Mouse (Mus musculus) kidney, adult 2 months (tissue): ENCODE results near the gene Hist2h2ac. TPM values are rescaled to one million over a fixed set of nuclear protein-coding genes. Genes with fewer than 3 reads are reported as not detected.

Experiments
- DNase-seq: peaks from one replicate; pipeline ENCODE4 v3.0.0; 2021
- H3K27ac ChIP-seq: fragments of 200-500 bp; 2 replicates; pipeline ENCODE4 v1.5.1; 2012; ENCODE audit warnings: low read depth, low read length, control low read depth, inconsistent platforms; ENCODE audit not compliant: insufficient read depth
- H3K27me3 ChIP-seq: fragments of 200-500 bp; replicated peaks from 2 replicates; pipeline ENCODE4 v1.6.1; 2012; ENCODE audit warnings: mild to moderate bottlenecking, moderate library complexity, low read length, inconsistent platforms; ENCODE audit not compliant: control insufficient read depth, insufficient read depth
- H3K36me3 ChIP-seq: fragments of 200-500 bp; 2 replicates; pipeline ENCODE4 v1.6.1; 2012; ENCODE audit warnings: mild to moderate bottlenecking, moderate library complexity, low read length, inconsistent platforms; ENCODE audit not compliant: control insufficient read depth, insufficient read depth
- H3K4me1 ChIP-seq: fragments of 200-500 bp; 2 replicates; pipeline ENCODE4 v1.6.1; 2011; ENCODE audit warnings: low read length; ENCODE audit not compliant: control insufficient read depth, insufficient read depth
- H3K4me3 ChIP-seq: fragments of 200-500 bp; 2 replicates; pipeline ENCODE4 v1.5.1; 2011; ENCODE audit warnings: mild to moderate bottlenecking, low read depth, low read length, control low read depth; ENCODE audit not compliant: insufficient read depth
- CTCF ChIP-seq: fragments of 200-500 bp; conservative IDR thresholded peaks from 2 replicates; pipeline ENCODE4 v1.5.1; 2011; ENCODE audit warnings: low read depth, mild to moderate bottlenecking, control low read depth, low read length, moderate library complexity, mixed read lengths; ENCODE audit not compliant: insufficient read depth, insufficient read length
- POLR2A ChIP-seq: fragments of 200-500 bp; IDR thresholded peaks from one replicate; pipeline ENCODE4 v1.6.1; 2011; ENCODE audit warnings: low read depth, low read length, control low read depth
- WGBS: fragments of 180-500 bp; shearing (Covaris S2); methylation state at CpG from one replicate; pipeline ENCODE4 v1.1.7; 2018; 5-methylcytosine and 5-hydroxymethylcytosine counted together
- polyA plus RNA-seq: library from polyadenylated mRNA; depleted of rRNA; stranded (reverse); fragments of >200 nt; gene quantifications from 2 replicates; pipeline ENCODE4 v1.2.3, GENCODE M21; 2012

Gene Hist2h2ac
- polyA plus RNA-seq, 1 experiment = 3.7 TPM

- WGBS = 85% methylated on average over 10 of the region's 10 CpGs
- no peaks in the 10 kb centered on the region for H3K27me3 ChIP-seq
- H3K4me1 ChIP-seq = peaks cover 7% of the 10 kb centered on the region
- no peak for TF ChIP-seq POLR2A
- no peak for TF ChIP-seq CTCF
- H3K4me3 ChIP-seq = no peak overlapping the region
- H3K36me3 ChIP-seq = no peaks in the 10 kb centered on the region
- no peak overlapping the region for H3K27ac ChIP-seq
- no peak for DNase-seq
Observed at GRCm38 (mm10) chr3:96194966-96195365, 25.7 kb downstream of the Hist2h2ac start.

GRCm38 (mm10) chr3:96192977-96193376 is 27.7 kb downstream of the Hist2h2ac start:
- no peaks in the 10 kb centered on the region for H3K27me3 ChIP-seq
- DNase-seq = no peak
- TF ChIP-seq CTCF (no peak), POLR2A (no peak)
- H3K4me1 ChIP-seq = peaks cover 7% of the 10 kb centered on the region
- no peaks in the 10 kb centered on the region for H3K36me3 ChIP-seq
- H3K4me3 ChIP-seq = no peak overlapping the region
- 70% methylated on average over 12 of the region's 12 CpGs for WGBS
- no peak overlapping the region for H3K27ac ChIP-seq

GRCm38 (mm10) chr3:96182382-96182776 is 38.3 kb downstream of the Hist2h2ac start:
- H3K4me3 ChIP-seq = peak overlapping the region; percentile 82
- peaks cover 6% of the 10 kb centered on the region for H3K4me1 ChIP-seq
- peak overlapping the region; percentile 89 for H3K27ac ChIP-seq
- 7% methylated on average over 4 of the region's 4 CpGs for WGBS
- no peak for TF ChIP-seq CTCF
- no peak for TF ChIP-seq POLR2A
- peaks cover 3% of the 10 kb centered on the region; the same call in 1 of the 2 replicates for H3K36me3 ChIP-seq
- DNase-seq = peak; percentile 46
- no peaks in the 10 kb centered on the region for H3K27me3 ChIP-seq

DNA sequence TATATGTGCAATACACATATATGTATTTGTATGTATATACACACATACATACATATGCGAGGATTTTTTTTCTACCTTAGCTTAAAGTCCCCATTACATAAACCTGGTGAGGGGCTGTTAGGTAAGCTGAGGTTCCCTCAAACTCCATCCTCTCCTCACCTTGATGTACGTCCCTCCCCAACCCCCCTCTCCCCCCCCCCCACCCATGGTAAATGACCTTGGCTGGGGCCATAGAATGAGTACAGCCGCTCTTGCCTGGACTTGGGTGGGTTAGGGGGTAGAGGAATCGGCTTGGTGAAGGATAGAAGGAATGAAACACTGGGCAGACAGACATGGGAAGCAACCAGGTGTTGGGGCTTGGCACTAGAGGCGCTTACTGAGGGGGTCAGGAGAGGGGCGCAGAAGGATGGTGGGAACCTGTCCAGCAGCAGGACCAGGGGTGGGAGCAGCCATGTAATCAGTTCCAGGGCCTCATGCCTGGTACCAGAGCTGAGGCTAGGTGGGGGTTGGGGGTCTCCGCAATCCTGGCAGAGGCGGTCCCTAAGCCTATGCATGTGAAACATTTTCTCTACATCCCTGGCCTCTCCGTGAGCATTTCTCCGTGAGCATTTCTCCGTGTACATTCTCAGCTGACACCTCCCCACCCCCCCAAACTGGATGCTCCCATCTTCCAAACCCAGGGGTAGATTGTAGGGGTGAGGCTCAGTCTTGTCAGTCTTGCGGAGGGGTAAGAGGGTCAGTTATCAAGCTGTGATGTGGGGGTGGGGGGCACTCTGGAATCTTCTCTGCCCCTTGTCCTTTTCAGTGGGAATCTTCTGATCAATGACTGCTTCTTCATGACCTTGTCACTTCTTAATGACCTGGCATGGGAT is 38.9 kb downstream of the Hist2h2ac start:
- Histone ChIP-seq H3K27ac (peak overlapping the region; percentile 89), H3K27me3 (no peaks in the 10 kb centered on the region), H3K4me3 (peak overlapping the region; percentile 82), H3K36me3 (peaks cover 3% of the 10 kb centered on the region; the same call in 1 of the 2 replicates), H3K4me1 (peaks cover 6% of the 10 kb centered on the region)
- WGBS = 45% methylated on average over 12 of the region's 12 CpGs
- no peak for DNase-seq
- TF ChIP-seq POLR2A (no peak), CTCF (no peak)

GRCm38 (mm10) chr3:96180727-96181477 is 39.8 kb downstream of the Hist2h2ac start, which contains the start of gene Sv2a:
TSS of gene Sv2a (plus strand) at chr3:96181151.
- peak; percentile 42 for DNase-seq
- 2% methylated on average over 21 of the region's 23 CpGs for WGBS
- TF ChIP-seq CTCF (no peak), POLR2A (no peak)
- Histone ChIP-seq H3K4me3 (peak within 1 kb of the TSS; percentile 82), H3K27ac (peak within 1 kb of the TSS; percentile 89), H3K4me1 (peaks cover 6% of the 10 kb centered on the region), H3K36me3 (peaks cover 3% of the 10 kb centered on the region; the same call in 1 of the 2 replicates), H3K27me3 (no peaks in the 10 kb centered on the region)

GRCm38 (mm10) chr3:96179531-96179930 is 41.1 kb downstream of the Hist2h2ac start:
- no peaks in the 10 kb centered on the region for H3K27me3 ChIP-seq
- peaks cover 6% of the 10 kb centered on the region for H3K4me1 ChIP-seq
- 35% methylated on average over 4 of the region's 4 CpGs for WGBS
- no peak overlapping the region for H3K4me3 ChIP-seq
- peak; percentile 64 for DNase-seq
- peaks cover 5% of the 10 kb centered on the region for H3K36me3 ChIP-seq
- H3K27ac ChIP-seq = no peak overlapping the region
- no peak for TF ChIP-seq CTCF
- no peak for TF ChIP-seq POLR2A

GRCm38 (mm10) chr3:96178902-96179301 is 41.8 kb downstream of the Hist2h2ac start:
- Histone ChIP-seq H3K27ac (no peak overlapping the region), H3K4me1 (peaks cover 6% of the 10 kb centered on the region), H3K36me3 (peaks cover 5% of the 10 kb centered on the region), H3K27me3 (no peaks in the 10 kb centered on the region), H3K4me3 (no peak overlapping the region)
- TF ChIP-seq POLR2A = no peak
- TF ChIP-seq CTCF = no peak
- no peak for DNase-seq
- 76% methylated on average over 2 of the region's 2 CpGs for WGBS
